Mouse (Mus musculus) heart, embryonic 13.5 days (tissue): ENCODE measurements at regions not wholly inside any gene's neighbourhood (a gene's known extent, or its start where the extent isn't known, plus 50 kb on each side); places are given as distances from the start of the nearest gene placed in this dataset.

Experiments
- ATAC-seq: fragments of 200-750 bp; cut with Nextera tagmentation; 2 replicates; pipeline ENCODE4 v1.8.0; 2017; ENCODE audit warnings: moderate TSS enrichment; ENCODE audit not compliant: insufficient number of reproducible peaks, low FRiP score, low TSS enrichment; ENCODE audit errors: extremely low read depth
- H3K27ac ChIP-seq: fragments of 300-500 bp; sonication (generic); replicated peaks from 2 replicates; pipeline ENCODE4 v1.5.1; 2015; ENCODE audit warnings: moderate library complexity, mild to moderate bottlenecking, inconsistent platforms
- H3K27me3 ChIP-seq: fragments of 300-500 bp; sonication (generic); replicated peaks from 2 replicates; pipeline ENCODE4 v1.6.1; 2015; ENCODE audit warnings: mild to moderate bottlenecking, inconsistent platforms
- H3K36me3 ChIP-seq: fragments of 300-500 bp; sonication (generic); 2 replicates; pipeline ENCODE4 v1.6.1; 2015; ENCODE audit warnings: mild to moderate bottlenecking, inconsistent platforms
- H3K4me1 ChIP-seq: fragments of 300-500 bp; sonication (generic); 2 replicates; pipeline ENCODE4 v1.6.1; 2015; ENCODE audit warnings: inconsistent platforms
- H3K4me2 ChIP-seq: fragments of 300-500 bp; sonication (generic); 2 replicates; pipeline ENCODE4 v1.6.1; 2015; ENCODE audit warnings: inconsistent platforms, mild to moderate bottlenecking, moderate library complexity
- H3K4me3 ChIP-seq: fragments of 300-500 bp; sonication (generic); 2 replicates; pipeline ENCODE4 v1.5.1; 2015; ENCODE audit warnings: moderate library complexity, mild to moderate bottlenecking, inconsistent platforms
- H3K9ac ChIP-seq: fragments of 300-500 bp; sonication (generic); 2 replicates; pipeline ENCODE4 v1.6.1; 2015; ENCODE audit warnings: inconsistent platforms, mild to moderate bottlenecking, moderate library complexity
- H3K9me3 ChIP-seq: fragments of 300-500 bp; sonication (generic); 2 replicates; pipeline ENCODE4 v1.6.1; 2016; ENCODE audit warnings: inconsistent platforms
- WGBS: fragments of 180-500 bp; shearing (Covaris S2); methylation state at CpG from one replicate; pipeline ENCODE4 v1.1.7; 2015; ENCODE audit warnings: mixed read lengths; 5-methylcytosine and 5-hydroxymethylcytosine counted together

GRCm38 (mm10) chr2:57698659-57699061 is 299.0 kb upstream of the Galnt5 start:
- no peaks in the 10 kb centered on the region for H3K36me3 ChIP-seq
- H3K9ac ChIP-seq, result peak overlapping the region; percentile 73; the same call in 1 of the 2 replicates
- peaks cover 22% of the 10 kb centered on the region for H3K4me1 ChIP-seq

GRCm38 (mm10) chr2:57699226-57699625 is 298.5 kb upstream of the Galnt5 start:
- H3K36me3 ChIP-seq, result no peaks in the 10 kb centered on the region
- peaks cover 22% of the 10 kb centered on the region for H3K4me1 ChIP-seq
- no peak overlapping the region for H3K9ac ChIP-seq
- H3K27ac ChIP-seq, result no peak overlapping the region
- no peaks in the 10 kb centered on the region for H3K27me3 ChIP-seq
- ATAC-seq, result no peak
- 56% methylated on average over 4 of the region's 4 CpGs for WGBS
- peak overlapping the region; percentile 53 for H3K4me3 ChIP-seq
- peak overlapping the region; percentile 74 for H3K4me2 ChIP-seq
- no peaks in the 10 kb centered on the region for H3K9me3 ChIP-seq

More at GRCm38 (mm10) chr2:57698659-57699061, 299.0 kb upstream of the Galnt5 start:
- no peak for ATAC-seq
- peak overlapping the region; percentile 74 for H3K4me2 ChIP-seq
- H3K27ac ChIP-seq, result no peak overlapping the region
- H3K9me3 ChIP-seq, result no peaks in the 10 kb centered on the region
- 7% methylated on average over 11 of the region's 11 CpGs for WGBS
- no peaks in the 10 kb centered on the region for H3K27me3 ChIP-seq
- H3K4me3 ChIP-seq, result peak overlapping the region; percentile 53

DNA sequence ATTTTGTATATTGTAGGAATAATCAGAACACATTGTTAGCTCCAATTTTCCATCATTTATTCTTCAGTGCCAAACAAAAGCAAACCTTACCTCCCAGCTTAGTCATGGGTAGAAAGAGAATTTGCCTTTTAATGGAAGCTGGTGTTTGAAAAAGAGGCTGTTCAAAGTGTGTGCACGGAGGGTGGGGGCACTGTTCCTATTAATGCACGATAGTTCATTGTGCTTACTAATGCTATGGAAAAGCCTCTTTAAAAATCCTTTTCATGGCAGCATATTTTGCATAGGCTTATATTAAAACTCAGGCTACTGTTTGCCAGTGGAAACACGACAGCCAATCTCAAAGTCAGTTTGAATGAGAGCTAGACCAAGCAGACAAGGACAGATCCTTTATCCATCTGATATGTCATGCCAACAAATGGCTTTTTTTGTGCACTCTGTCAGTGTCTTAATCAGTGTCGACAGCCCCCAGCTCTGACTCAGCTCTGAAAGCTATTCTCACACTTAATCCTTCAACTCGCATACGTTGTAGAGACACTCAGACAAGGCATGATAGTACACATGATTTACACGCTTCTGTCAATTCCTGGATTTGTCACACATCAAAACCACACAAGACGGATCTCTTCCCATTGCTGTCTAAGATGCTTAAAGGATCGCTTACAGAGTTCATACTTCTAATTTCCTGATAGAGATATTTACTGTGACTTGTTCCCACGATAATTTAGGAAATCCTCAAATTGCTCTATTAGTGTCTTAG is 280.8 kb upstream of the Galnt5 start:
- H3K27ac ChIP-seq, result no peak overlapping the region
- H3K4me1 ChIP-seq, result no peaks in the 10 kb centered on the region
- no peaks in the 10 kb centered on the region for H3K27me3 ChIP-seq
- no peak for ATAC-seq
- WGBS, result 41% methylated on average over 10 of the region's 10 CpGs
- no peaks in the 10 kb centered on the region for H3K9me3 ChIP-seq
- H3K9ac ChIP-seq, result no peak overlapping the region
- no peaks in the 10 kb centered on the region for H3K36me3 ChIP-seq
- no peak overlapping the region for H3K4me2 ChIP-seq
- no peak overlapping the region for H3K4me3 ChIP-seq
